ENCODE assay signal across 13 mouse cellular contexts in the genomic region with DNA sequence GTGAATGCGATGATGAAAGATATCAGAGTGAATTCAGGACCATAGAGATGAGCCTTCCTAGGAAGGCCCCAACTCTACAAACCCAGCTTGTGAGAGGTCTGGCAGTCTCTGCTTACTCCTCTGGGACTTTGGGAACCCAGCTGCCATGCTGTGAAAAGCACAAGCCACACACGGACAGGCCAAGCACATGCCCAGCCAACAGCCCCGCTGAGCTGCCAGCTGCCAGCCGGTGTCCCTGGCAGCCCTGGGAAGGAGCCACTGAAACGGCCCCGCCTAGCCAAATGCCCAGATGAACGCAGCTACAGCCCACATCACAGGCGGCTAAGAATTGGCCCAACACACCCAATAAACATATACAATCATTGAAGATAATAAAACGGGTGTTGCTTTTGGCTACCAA. TPM values are rescaled to one million over a fixed set of nuclear protein-coding genes. Genes with fewer than 3 reads are reported as not detected.
A peak's percentile ranks its signal among the peaks of the same experiment; 100 is the strongest.
DNase-seq lines count a peak whose midpoint lies in the region; ATAC-seq and TF ChIP-seq lines count a peak whose summit lies in the region.
"Had no signal": no experiment of that assay in that cellular context is flagged by ENCODE, and none has a peak within 500 bp of the region (broad histone marks: within the 10 kb centered on the region; RNA-seq: fewer than 3 reads in every experiment).

No protein-coding gene starts in this region.

- no peaks in the 10 kb centered on the region for H3K36me3 ChIP-seq in forebrain, postnatal 0 days (ENCODE audit: insufficient read depth)
- no peaks in the 10 kb centered on the region for H3K36me3 ChIP-seq in forebrain, embryonic 11.5 days (ENCODE audit: control insufficient read depth, insufficient read depth, low read length)
- no peaks in the 10 kb centered on the region for H3K36me3 ChIP-seq in neural tube, embryonic 14.5 days (ENCODE audit: control insufficient read depth, insufficient read depth, low read length)
- H3K36me3 ChIP-seq in neural tube, embryonic 15.5 days, result no peaks in the 10 kb centered on the region
- H3K36me3 ChIP-seq in myocyte (ENCODE audit: control insufficient read depth, insufficient read depth), result no peaks in the 10 kb centered on the region
- H3K36me3 ChIP-seq: embryonic facial prominence, embryonic 13.5 days; kidney, embryonic 15.5 days; limb, embryonic 12.5 days; midbrain, embryonic 15.5 days had no signal

- H3K4me2 ChIP-seq in forebrain, postnatal 0 days (ENCODE audit: low read depth), result no peak overlapping the region
- no peak overlapping the region for H3K4me2 ChIP-seq in forebrain, embryonic 11.5 days (ENCODE audit: low read depth, low read length, severe bottlenecking)
- no peak overlapping the region for H3K4me2 ChIP-seq in neural tube, embryonic 14.5 days (ENCODE audit: low read depth, low read length)
- H3K4me2 ChIP-seq in neural tube, embryonic 15.5 days, result no peak overlapping the region
- no peak overlapping the region for H3K4me2 ChIP-seq in myocyte (ENCODE audit: low read depth)
- H3K4me2 ChIP-seq: embryonic facial prominence, embryonic 13.5 days; kidney, embryonic 15.5 days; limb, embryonic 12.5 days; midbrain, embryonic 15.5 days had no signal

- H3K9ac ChIP-seq in forebrain, postnatal 0 days, result no peak overlapping the region
- H3K9ac ChIP-seq in forebrain, embryonic 11.5 days (ENCODE audit: low read length), result no peak overlapping the region
- no peak overlapping the region for H3K9ac ChIP-seq in neural tube, embryonic 14.5 days (replicated peaks; ENCODE audit: low read depth, low read length)
- H3K9ac ChIP-seq in neural tube, embryonic 15.5 days (replicated peaks), result no peak overlapping the region
- H3K9ac ChIP-seq: embryonic facial prominence, embryonic 13.5 days; kidney, embryonic 15.5 days; limb, embryonic 12.5 days; midbrain, embryonic 15.5 days had no signal

- TF ChIP-seq CTCF in forebrain, postnatal 0 days (IDR thresholded peaks at IDR 0.05; ENCODE audit: low read depth), result no peak

- no peaks in the 10 kb centered on the region for H3K9me3 ChIP-seq in forebrain, postnatal 0 days (ENCODE audit: low read length)
- H3K9me3 ChIP-seq in forebrain, embryonic 11.5 days (ENCODE audit: control insufficient read depth, low read length), result no peaks in the 10 kb centered on the region
- no peaks in the 10 kb centered on the region for H3K9me3 ChIP-seq in neural tube, embryonic 14.5 days (ENCODE audit: control insufficient read depth, low read length)
- no peaks in the 10 kb centered on the region for H3K9me3 ChIP-seq in neural tube, embryonic 15.5 days (replicated peaks)
- H3K9me3 ChIP-seq: embryonic facial prominence, embryonic 13.5 days; kidney, embryonic 15.5 days; limb, embryonic 12.5 days; midbrain, embryonic 15.5 days had no signal

- WGBS in forebrain, postnatal 0 days, result 53% methylated on average over 9 of the region's 9 CpGs
- 92% methylated on average over 9 of the region's 9 CpGs for WGBS in forebrain, embryonic 11.5 days
- 33% methylated on average over 9 of the region's 9 CpGs for WGBS in neural tube, embryonic 14.5 days
- WGBS in neural tube, embryonic 15.5 days, result 37% methylated on average over 9 of the region's 9 CpGs

- peak; percentile 78 for ATAC-seq in forebrain, postnatal 0 days
- no peak for ATAC-seq in forebrain, embryonic 11.5 days (replicated peaks; ENCODE audit: low FRiP score)
- ATAC-seq in neural tube, embryonic 14.5 days (ENCODE audit: low read depth), result peak; percentile 79
- no peak for ATAC-seq in neural tube, embryonic 15.5 days (ENCODE audit: low FRiP score)
- ATAC-seq: midbrain, embryonic 15.5 days had no signal

- intact Hi-C loops in heart, postnatal 10 days (cut with DNase I), result no loop called here

- no peaks in the 10 kb centered on the region for H3K27me3 ChIP-seq in forebrain, postnatal 0 days (ENCODE audit: insufficient read depth, low read length)
- no peaks in the 10 kb centered on the region for H3K27me3 ChIP-seq in forebrain, embryonic 11.5 days (ENCODE audit: control insufficient read depth, insufficient read depth, low read length)
- H3K27me3 ChIP-seq in neural tube, embryonic 14.5 days (ENCODE audit: control insufficient read depth, insufficient read depth, low read length), result no peaks in the 10 kb centered on the region
- H3K27me3 ChIP-seq in neural tube, embryonic 15.5 days (replicated peaks), result no peaks in the 10 kb centered on the region
- no peaks in the 10 kb centered on the region for H3K27me3 ChIP-seq in myocyte (ENCODE audit: control insufficient read depth, insufficient read depth, insufficient read length)
- H3K27me3 ChIP-seq: embryonic facial prominence, embryonic 13.5 days; kidney, embryonic 15.5 days; limb, embryonic 12.5 days; midbrain, embryonic 15.5 days had no signal

- 0 out of 2 replicates have a peak, but pooled peaks cover 4% of the 10 kb centered on the region for H3K4me1 ChIP-seq in forebrain, postnatal 0 days (ENCODE audit: insufficient read depth)
- H3K4me1 ChIP-seq in forebrain, embryonic 11.5 days (replicated peaks; ENCODE audit: control insufficient read depth, insufficient read depth, low read length), result peaks cover 2% of the 10 kb centered on the region; the same call in 1 of the 2 replicates
- H3K4me1 ChIP-seq in neural tube, embryonic 14.5 days (ENCODE audit: control insufficient read depth, insufficient read depth, low read length), result peaks cover 4% of the 10 kb centered on the region; the same call in 1 of the 2 replicates
- 0 out of 2 replicates have a peak, but pooled peaks cover 9% of the 10 kb centered on the region for H3K4me1 ChIP-seq in neural tube, embryonic 15.5 days
- H3K4me1 ChIP-seq: midbrain, embryonic 15.5 days had no signal

- H3ac ChIP-seq in myocyte (ENCODE audit: control insufficient read depth, insufficient read length), result no peak overlapping the region

- H3K27ac ChIP-seq in forebrain, postnatal 0 days (ENCODE audit: low read depth, low read length), result no peak overlapping the region
- H3K27ac ChIP-seq in forebrain, embryonic 11.5 days (ENCODE audit: low read depth, low read length), result no peak overlapping the region
- H3K27ac ChIP-seq in neural tube, embryonic 14.5 days (ENCODE audit: low read depth, low read length), result no peak overlapping the region
- no peak overlapping the region for H3K27ac ChIP-seq in neural tube, embryonic 15.5 days (replicated peaks)
- H3K27ac ChIP-seq: embryonic facial prominence, embryonic 13.5 days; kidney, embryonic 15.5 days; limb, embryonic 12.5 days; midbrain, embryonic 15.5 days had no signal

- H3K4me3 ChIP-seq in forebrain, postnatal 0 days (ENCODE audit: low read depth, low read length), result no peak overlapping the region
- H3K4me3 ChIP-seq in forebrain, embryonic 11.5 days (ENCODE audit: low read depth, low read length), result no peak overlapping the region
- no peak overlapping the region for H3K4me3 ChIP-seq in neural tube, embryonic 14.5 days (ENCODE audit: low read depth, low read length)
- H3K4me3 ChIP-seq in neural tube, embryonic 15.5 days (replicated peaks), result no peak overlapping the region
- H3K4me3 ChIP-seq in myocyte, result no peak overlapping the region
- H3K4me3 ChIP-seq: embryonic facial prominence, embryonic 13.5 days; kidney, embryonic 15.5 days; limb, embryonic 12.5 days; midbrain, embryonic 15.5 days had no signal

- H3K79me2 ChIP-seq in myocyte (ENCODE audit: control insufficient read depth, insufficient read depth), result no peaks in the 10 kb centered on the region

- DNase-seq in forebrain, postnatal 0 days, result peak; percentile 51
- DNase-seq in forebrain, embryonic 11.5 days (ENCODE audit: low spot score), result no peak
- peak; percentile 94 to 96 for DNase-seq in cerebellum, postnatal 10 days
- no peak for DNase-seq in heart, postnatal 10 days
- DNase-seq in Muller cell, postnatal 12 days (ENCODE audit: inconsistent ontology term), result no peak
- DNase-seq: heart, postnatal 36 days had no signal

- TF ChIP-seq POLR2A in myocyte (IDR thresholded peaks at IDR 0.05; ENCODE audit: insufficient read length, low read depth), result no peak

TF ChIP-seq in myocyte, 11 proteins besides CTCF, POLR2A, EP300 and RAD21:
- TF ChIP-seq CEBPB (IDR thresholded peaks at IDR 0.05; ENCODE audit: insufficient read depth, poor library complexity, severe bottlenecking) (no peak), MYOG (IDR thresholded peaks at IDR 0.05; ENCODE audit: control insufficient read depth in 1 of 3, insufficient read depth in 1 of 3, insufficient read length in 2 of 3, low read depth in 2 of 3) (peak; percentile 83 to 93 (median 84)), MYOD1 (IDR thresholded peaks at IDR 0.05; ENCODE audit: control insufficient read depth in 1 of 3, insufficient read length in 2 of 3, low read depth in 2 of 3) (peak in 2 of 3 experiments; percentile 76 to 90), TCF3 (IDR thresholded peaks at IDR 0.05; ENCODE audit: insufficient read length, low read depth) (peak; percentile 61), USF1 (IDR thresholded peaks at IDR 0.05; ENCODE audit: low read depth) (no peak), MAX (IDR thresholded peaks at IDR 0.05; ENCODE audit: low read depth) (no peak), REST (IDR thresholded peaks at IDR 0.05; ENCODE audit: insufficient read depth, insufficient read length) (no peak), SRF (IDR thresholded peaks at IDR 0.05; ENCODE audit: control insufficient read depth, insufficient read length, low read depth) (no peak), TCF12 (IDR thresholded peaks at IDR 0.05; ENCODE audit: insufficient read depth, poor library complexity, severe bottlenecking) (peak; percentile 9), E2F4 (IDR thresholded peaks at IDR 0.05; ENCODE audit: insufficient read depth) (no peak), POLR2AphosphoS2 (IDR thresholded peaks at IDR 0.05; ENCODE audit: insufficient read length, low read depth) (no peak)

RNA-seq across cellular contexts. Expression of gene Tgif1, which starts 41.5 kb away (rescaled TPM):
- total RNA-seq in forebrain, postnatal 0 days (2014; rRNA removed), result 3.0 and 3.5 TPM in 2 replicates
- polyA plus RNA-seq in forebrain, postnatal 0 days (2015; fragmentation: Nextera tagmentation; extraction: Ambion mirVana), result 4.4 and 5.2 TPM in 2 replicates
- 60.7 and 63.5 TPM in 2 replicates for polyA plus RNA-seq in forebrain, embryonic 11.5 days (2014; fragmentation: Nextera tagmentation; extraction: Ambion mirVana)
- 10.9 and 13.2 TPM in 2 replicates for polyA plus RNA-seq in neural tube, embryonic 14.5 days (2014; fragmentation: Nextera tagmentation; extraction: Ambion mirVana)
- polyA plus RNA-seq in neural tube, embryonic 15.5 days (2015; fragmentation: Nextera tagmentation; extraction: Ambion mirVana), result 11.3 and 24.6 TPM in 2 replicates
- 75.2 TPM for polyA plus RNA-seq in myocyte (2012; fragmentation: generic; extraction: Trizol)
- total RNA-seq in heart, postnatal 10 days (2021), result 10 to 100 TPM; 11.1 TPM

Comparison
In these comparisons a context has a peak if more than half of its experiments do, and no peak if none do; other contexts are left out.
1. ATAC-seq: peak in forebrain, postnatal 0 days (single experiment) and neural tube, embryonic 14.5 days (single experiment); none in forebrain, embryonic 11.5 days (single experiment) and neural tube, embryonic 15.5 days (single experiment).
2. DNase-seq: peak in forebrain, postnatal 0 days (single experiment) and cerebellum, postnatal 10 days (2 of 2); none in forebrain, embryonic 11.5 days (single experiment), heart, postnatal 10 days (0 of 2) and Muller cell, postnatal 12 days (single experiment).